Mouse (Mus musculus) layer of hippocampus, postnatal 36 days (tissue): ENCODE results near the gene Ninl. TPM values are rescaled to one million over a fixed set of nuclear protein-coding genes. Genes with fewer than 3 reads are reported as not detected.

ENCODE experiments used
- DNase-seq, 2 experiments: peaks; one replicate each; pipeline ENCODE4 v3.0.0; 2022
- total RNA-seq, 2 experiments: library from RNA; stranded (reverse); gene quantifications; 2 replicates each; pipeline ENCODE4 v1.2.3; 2021

Gene Ninl
- total RNA-seq, 2 experiments from 2014 or later, result 3.8 to 5.5 TPM

GRCm38 (mm10) chr2:150997618-150998017, 41.6 kb downstream of the Ninl start:
- no peak for DNase-seq

DNA sequence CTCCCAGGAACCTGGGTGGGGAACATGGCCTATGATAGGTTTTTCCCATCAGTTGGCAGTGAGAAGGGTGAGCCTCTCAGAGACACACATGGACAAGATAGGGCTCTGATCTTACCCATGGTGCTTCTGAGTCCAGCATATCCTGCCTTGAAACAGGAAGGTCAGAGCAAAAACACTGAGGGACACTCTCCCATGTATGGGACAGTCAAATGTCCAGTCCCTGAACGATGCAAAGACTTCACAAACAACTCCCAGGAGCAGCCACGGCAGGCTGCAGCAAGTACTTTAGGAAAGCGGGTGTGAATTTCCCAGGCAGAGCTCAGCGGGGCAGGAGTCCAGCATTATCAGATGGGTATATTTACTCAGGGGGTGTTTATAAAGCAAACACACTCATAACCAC, 43.9 kb downstream of the Ninl start:
- no peak for DNase-seq

DNA sequence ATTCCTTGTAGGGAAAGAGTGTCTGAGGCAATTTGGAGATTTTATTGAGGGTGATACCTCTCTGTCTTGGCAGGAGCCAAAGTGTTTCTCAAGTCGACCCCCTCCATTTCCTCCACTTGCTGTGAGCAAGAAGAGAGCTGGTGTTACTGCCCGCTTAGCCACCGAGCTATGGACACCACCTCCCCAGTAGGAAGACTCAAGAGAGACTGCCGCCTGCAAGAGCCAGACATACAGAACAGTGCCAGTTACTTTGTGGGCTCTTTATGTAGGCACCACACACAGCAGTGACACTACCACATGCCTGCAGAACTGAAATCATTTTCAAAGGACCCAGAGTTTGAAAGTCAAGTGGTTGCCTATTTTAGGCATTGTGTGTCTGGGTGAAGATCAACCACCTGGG, 48.1 kb downstream of the Ninl start:
- DNase-seq, result no peak

- DNase-seq, result no peak
Observed at GRCm38 (mm10) chr2:150990506-150990905, 48.7 kb downstream of the Ninl start.

DNA sequence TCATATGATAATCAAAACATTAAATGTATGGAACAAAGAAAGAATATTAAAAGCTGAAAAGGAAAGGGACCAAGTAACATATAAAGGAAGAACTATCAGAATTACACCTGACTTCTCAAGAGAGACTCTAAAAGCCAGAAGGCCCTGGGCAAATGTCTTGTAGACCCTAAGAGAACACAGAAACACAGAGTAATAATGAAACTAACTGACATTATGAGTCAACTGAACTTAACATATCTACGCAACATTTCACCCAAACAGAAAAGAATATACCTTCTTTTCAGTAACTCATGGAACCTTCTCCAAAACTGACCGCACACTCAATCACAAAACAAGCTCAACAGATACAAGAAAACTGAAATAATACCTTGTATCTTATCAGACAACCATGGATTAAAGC, 53.8 kb downstream of the Ninl start:
- DNase-seq, result no peak

DNA sequence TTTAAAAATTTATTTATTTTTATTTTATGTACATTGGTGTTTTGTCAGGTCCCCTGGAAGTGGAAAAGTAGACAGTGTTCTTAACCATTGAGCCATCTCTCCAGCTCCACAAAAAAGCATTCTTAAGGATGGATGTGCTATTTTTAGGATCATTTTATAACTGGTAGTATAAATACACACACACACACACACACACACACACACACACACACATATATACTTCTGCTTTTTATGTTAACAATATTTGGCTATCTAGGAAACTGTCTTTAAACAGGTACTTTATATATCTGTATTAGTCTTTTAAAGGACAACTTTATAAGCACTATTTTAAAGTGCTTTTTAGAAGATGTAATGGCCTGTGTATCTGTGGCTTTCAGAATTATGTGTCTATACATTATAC, 57.1 kb downstream of the Ninl start:
- DNase-seq, result no peak

- no peak for DNase-seq
Observed at GRCm38 (mm10) chr2:150981524-150981923, 57.7 kb downstream of the Ninl start.

GRCm38 (mm10) chr2:150979861-150980620, 59.1 kb downstream of the Ninl start:
- DNase-seq, result no peak

DNA sequence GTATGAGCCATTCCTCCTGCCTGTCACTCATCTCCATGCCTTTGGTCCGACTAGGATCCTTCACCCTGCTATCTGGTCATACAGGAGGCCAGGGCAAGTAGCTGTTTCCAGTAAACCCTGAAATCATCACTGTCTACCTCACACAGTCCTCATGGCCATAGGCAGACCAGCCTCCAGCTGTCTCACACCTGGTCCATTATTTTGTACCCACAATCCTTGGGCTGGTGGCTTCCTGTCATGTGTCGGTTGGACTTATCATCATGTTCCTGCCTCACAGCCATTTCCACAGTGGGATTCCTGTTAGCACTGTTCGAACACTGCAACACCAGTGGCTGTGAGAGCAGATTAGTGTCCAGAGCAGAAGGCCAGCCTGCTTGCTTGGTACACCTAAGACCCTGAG, 60.4 kb downstream of the Ninl start:
- no peak for DNase-seq

- DNase-seq, result no peak
Observed at GRCm38 (mm10) chr2:150977676-150978075, 61.5 kb downstream of the Ninl start.

GRCm38 (mm10) chr2:150976871-150977270, 62.3 kb downstream of the Ninl start:
- DNase-seq, result no peak

- DNase-seq, result no peak
Observed at GRCm38 (mm10) chr2:150973401-150974115, 65.6 kb downstream of the Ninl start.

GRCm38 (mm10) chr2:150972681-150973080, 66.5 kb downstream of the Ninl start:
- no peak for DNase-seq

GRCm38 (mm10) chr2:150971856-150972255, 67.3 kb downstream of the Ninl start:
- no peak for DNase-seq

DNA sequence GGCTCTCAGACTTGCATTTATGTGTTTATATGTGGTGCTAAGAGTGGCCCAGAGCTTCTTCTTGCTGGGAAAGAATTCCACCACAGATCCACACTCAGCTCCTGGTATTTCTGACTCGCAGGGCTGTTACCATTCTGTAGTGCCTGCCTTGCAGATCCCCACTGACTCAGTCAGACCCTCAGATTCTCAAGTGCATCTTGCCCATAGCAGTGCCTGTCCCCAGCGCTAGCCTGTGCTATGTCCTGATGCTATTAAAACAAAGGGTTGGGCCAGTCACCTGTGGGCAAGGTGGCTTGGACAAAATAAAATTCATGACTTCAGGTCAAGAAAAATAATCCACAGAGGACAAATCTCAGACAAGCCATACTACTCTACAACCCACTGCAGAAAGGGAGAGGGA, 70.0 kb downstream of the Ninl start:
- DNase-seq, result no peak

DNA sequence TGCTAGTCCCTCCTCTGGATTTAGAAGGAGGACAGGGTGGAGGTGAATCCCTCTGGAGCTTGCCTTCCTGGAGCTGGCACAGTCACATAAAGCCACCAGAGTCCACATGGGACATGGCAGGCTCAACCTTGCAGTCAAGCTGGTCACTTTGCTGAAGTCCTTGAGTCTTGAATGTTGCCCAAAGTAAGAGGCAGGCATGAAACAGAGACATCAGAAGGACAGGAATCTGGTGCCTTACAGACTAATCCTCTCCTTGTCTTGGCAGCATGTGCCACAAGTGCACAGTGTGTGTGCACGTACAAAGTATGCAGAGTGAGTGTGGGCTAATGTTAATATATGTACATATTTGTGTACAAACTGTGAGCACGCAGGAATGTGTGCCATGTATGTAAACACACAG, 71.7 kb downstream of the Ninl start:
- no peak for DNase-seq

- DNase-seq, result no peak
Observed at GRCm38 (mm10) chr2:150965951-150966350, 73.2 kb downstream of the Ninl start.

DNA sequence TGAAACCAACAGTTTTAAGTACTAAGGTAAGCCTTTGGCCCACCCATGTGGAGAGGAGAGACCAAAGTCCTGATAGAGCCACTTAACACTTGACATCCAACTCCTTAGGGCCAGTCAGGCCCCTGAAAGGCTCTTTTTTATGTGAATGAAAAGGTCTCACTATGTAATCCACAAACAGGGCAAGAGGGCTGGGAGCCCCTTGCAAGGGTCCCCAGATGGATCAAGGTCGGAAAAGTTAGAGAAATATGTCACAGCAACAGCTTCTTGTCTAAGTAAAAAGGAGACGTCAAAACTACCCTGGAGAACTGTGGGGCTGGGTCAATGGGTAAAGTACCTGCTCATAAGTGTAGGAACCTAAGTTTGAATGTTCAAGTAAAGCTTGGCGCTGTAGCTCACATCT, 74.5 kb downstream of the Ninl start:
- no peak for DNase-seq

- no peak for DNase-seq
Observed at GRCm38 (mm10) chr2:150963246-150963645, 75.9 kb downstream of the Ninl start.

DNA sequence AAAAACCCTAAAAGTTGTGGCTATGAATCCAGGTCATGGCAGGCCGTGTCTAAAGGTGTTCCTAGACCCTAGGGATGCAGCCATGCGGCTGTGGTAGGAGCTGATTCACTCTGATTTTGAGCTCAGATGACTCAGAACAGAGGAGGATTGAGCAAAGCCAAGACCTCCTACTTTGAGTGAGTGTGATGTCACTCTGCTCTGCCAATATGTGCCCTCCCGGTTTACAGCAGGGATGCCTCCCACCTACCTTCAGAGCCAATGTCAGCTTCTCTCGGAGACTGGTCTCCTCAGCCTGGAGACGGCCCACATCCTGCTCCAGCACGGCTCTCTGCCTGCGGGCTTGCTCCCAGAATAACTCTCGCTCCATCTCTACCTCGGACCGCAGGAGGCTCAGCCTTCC, 79.7 kb downstream of the Ninl start:
- peak; percentile 20 to 23 for DNase-seq

DNA sequence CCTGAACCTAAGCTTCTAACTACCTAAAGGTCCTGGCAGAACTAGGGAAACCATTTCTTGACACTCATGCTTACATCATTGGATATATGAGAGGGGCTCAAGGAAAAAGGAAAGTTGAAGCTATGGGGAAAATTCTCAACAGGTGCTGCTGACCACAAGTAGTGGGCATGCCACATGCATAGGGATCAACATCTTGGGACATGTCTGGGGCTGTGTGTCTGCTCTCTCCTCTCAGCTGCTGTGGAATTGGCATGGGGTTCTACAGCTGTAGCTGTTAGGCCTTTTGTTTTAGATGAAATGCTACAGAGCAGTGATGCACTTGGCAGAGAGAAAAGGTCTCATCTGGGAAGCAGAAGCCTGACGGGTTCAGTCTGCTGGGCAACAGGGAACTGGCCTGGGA, 83.3 kb downstream of the Ninl start:
- DNase-seq, result no peak

GRCm38 (mm10) chr2:150951201-150951600, 88.0 kb downstream of the Ninl start:
- DNase-seq, result no peak

DNA sequence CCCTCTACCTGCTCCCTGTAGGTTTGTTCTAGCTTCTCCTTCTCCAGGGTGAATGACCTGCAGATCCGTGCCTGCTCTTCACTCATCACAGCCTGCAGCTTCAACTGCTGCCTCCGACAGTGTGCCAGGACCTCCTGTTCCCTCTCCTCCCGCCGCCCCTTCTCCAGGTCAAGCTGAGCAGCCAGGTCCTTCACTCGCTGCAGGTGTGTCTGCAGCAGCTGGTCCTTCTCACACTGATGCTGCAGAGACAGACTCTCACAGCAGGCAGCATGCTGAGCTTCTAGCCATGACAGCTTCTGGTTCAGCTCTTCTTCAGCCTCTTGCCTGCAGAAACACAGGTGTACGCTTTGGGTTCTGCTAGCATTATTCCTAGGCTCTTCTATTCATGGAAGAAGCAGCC, 89.1 kb downstream of the Ninl start:
- DNase-seq, result no peak

DNA sequence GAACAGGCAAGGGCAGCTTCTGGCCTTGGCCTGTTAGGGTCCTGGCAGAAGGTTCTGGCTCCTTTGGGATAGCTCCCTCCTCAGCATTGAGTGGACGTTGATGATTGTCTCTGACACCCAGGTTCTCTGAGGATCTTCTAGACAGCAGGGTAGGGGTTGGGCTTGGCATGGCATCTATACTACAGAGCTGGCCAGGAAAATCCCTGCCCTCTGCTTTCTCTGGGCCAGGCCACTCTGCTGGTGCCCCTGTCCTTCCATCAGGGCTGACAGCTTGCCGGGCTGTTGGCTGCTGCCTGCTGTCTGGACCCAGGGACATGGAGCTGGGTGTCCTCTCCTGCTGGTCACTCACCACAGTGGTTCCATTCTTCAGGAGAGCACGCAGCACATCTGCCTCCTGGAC, 89.5 kb downstream of the Ninl start:
- DNase-seq, result no peak
